Mouse (Mus musculus) heart, adult 2 months (tissue): ENCODE measurements at regions not wholly inside any gene's neighbourhood (a gene's known extent, or its start where the extent isn't known, plus 50 kb on each side); places are given as distances from the start of the nearest gene placed in this dataset.

Experiments
- CTCF ChIP-seq: fragments of 200-600 bp; IDR thresholded peaks from 2 replicates; pipeline ENCODE4 v1.8.1; 2022; ENCODE audit warnings: antibody characterized with exemption, mild to moderate bottlenecking, moderate library complexity
- POLR2A ChIP-seq: fragments of 200-500 bp; IDR thresholded peaks from 2 replicates; pipeline ENCODE4 v1.6.1; 2011; ENCODE audit warnings: mild to moderate bottlenecking, low read depth, low read length, control low read depth; ENCODE audit not compliant: insufficient read depth

DNA sequence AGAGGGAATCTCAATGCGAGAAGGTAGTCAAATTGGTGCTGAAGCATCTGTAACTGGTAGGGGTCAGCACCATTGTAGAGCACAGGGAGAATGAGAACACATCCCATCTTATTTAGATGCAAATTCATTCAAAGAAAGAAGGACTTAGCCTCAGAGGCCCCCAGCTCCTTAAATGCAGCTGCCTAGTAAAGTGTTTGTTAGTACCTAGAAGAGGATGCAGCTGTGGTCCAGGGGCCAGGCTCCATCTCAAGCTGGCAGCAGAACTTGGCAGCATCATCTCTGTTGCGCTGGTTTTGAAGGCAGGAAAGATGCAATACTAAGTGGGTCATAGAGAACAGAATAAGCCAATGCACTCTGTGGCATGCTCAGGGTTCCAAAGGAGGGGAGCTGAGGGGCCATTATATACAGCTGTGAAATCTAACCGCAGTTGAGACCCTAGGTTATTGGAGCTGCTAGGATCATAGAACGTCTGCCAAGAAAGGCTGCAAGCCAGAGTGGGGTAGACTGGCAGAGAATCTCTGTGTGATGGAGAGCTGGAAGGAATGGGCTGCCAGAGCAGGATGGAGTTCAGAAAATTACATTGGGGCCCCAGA is 196.0 kb downstream of the Fat4 start:
- no peak for TF ChIP-seq CTCF
- no peak for TF ChIP-seq POLR2A
